Mouse (Mus musculus) limb, embryonic 14.5 days (tissue): ENCODE results near the gene Rabepk. TPM values are rescaled to one million over a fixed set of nuclear protein-coding genes. Genes with fewer than 3 reads are reported as not detected.
"Not testable (repeated sequence)": the region's sequence is repeated elsewhere in the genome, so short reads cannot be mapped to it uniquely, and the experiment has no call there.

Source experiments
- ATAC-seq: fragments of 200-750 bp; cut with Nextera tagmentation; 2 replicates; pipeline ENCODE4 v1.8.0; 2017; ENCODE audit warnings: low read depth, moderate number of reproducible peaks, moderate TSS enrichment; ENCODE audit not compliant: low FRiP score
- DNase-seq: peaks from one replicate; pipeline ENCODE4 v3.0.0-alpha.2; 2015; ENCODE audit warnings: low spot score
- H3K27ac ChIP-seq: fragments of 300-500 bp; sonication (generic); replicated peaks from 2 replicates; pipeline ENCODE4 v1.5.1; 2014; ENCODE audit warnings: low read depth, mild to moderate bottlenecking, low read length, moderate library complexity, mixed read lengths
- H3K27me3 ChIP-seq: fragments of 300-500 bp; sonication (generic); 2 replicates; pipeline ENCODE4 v1.6.1; 2014; ENCODE audit warnings: low read length, mixed read lengths; ENCODE audit not compliant: control insufficient read depth, insufficient read depth
- H3K36me3 ChIP-seq: fragments of 300-500 bp; sonication (generic); 2 replicates; pipeline ENCODE4 v1.6.1; 2014; ENCODE audit warnings: mild to moderate bottlenecking, low read length, moderate library complexity, mixed read lengths; ENCODE audit not compliant: control insufficient read depth, insufficient read depth
- H3K4me1 ChIP-seq: fragments of 300-500 bp; sonication (generic); 2 replicates; pipeline ENCODE4 v1.6.1; 2014; ENCODE audit warnings: antibody characterized with exemption, low read length, mixed read lengths; ENCODE audit not compliant: control insufficient read depth, insufficient read depth
- H3K4me2 ChIP-seq: fragments of 300-500 bp; sonication (generic); replicated peaks from 2 replicates; pipeline ENCODE4 v1.6.1; 2014; ENCODE audit warnings: low read depth, mild to moderate bottlenecking, low read length, moderate library complexity; ENCODE audit not compliant: severe bottlenecking
- H3K4me3 ChIP-seq: fragments of 300-500 bp; sonication (generic); replicated peaks from 2 replicates; pipeline ENCODE4 v1.5.1; 2014; ENCODE audit warnings: low read length
- H3K9ac ChIP-seq: fragments of 300-500 bp; sonication (generic); 2 replicates; pipeline ENCODE4 v1.6.1; 2014; ENCODE audit warnings: mild to moderate bottlenecking, low read depth, low read length, moderate library complexity; ENCODE audit not compliant: severe bottlenecking
- H3K9me3 ChIP-seq: fragments of 300-500 bp; sonication (generic); 2 replicates; pipeline ENCODE4 v1.6.1; 2016; ENCODE audit warnings: low read length; ENCODE audit not compliant: control insufficient read depth
- POLR2A ChIP-seq: fragments of 200-500 bp; IDR thresholded peaks from 2 replicates; pipeline ENCODE4 v1.8.0; 2012; ENCODE audit warnings: inconsistent platforms, mild to moderate bottlenecking, moderate library complexity, borderline replicate concordance; ENCODE audit not compliant: insufficient read depth, insufficient read length; ENCODE audit errors: extremely low read depth
- WGBS: fragments of 180-500 bp; shearing (Covaris S2); extraction: QIAGEN DNeasy Blood & Tissue Kit; methylation state at CpG from one replicate; pipeline ENCODE4 v1.1.7; 2014; 5-methylcytosine and 5-hydroxymethylcytosine counted together
- polyA plus RNA-seq, 2 experiments: library from polyadenylated mRNA; depleted of rRNA in 1 of 2; stranded (reverse) in 1 of 2; unstranded in 1 of 2; fragments of >200 nt; fragmentation: Nextera tagmentation in 1 of 2; extraction: Ambion mirVana in 1 of 2; gene quantifications; 2 replicates each; pipeline versions ENCODE4 v1.2.1 to v1.2.3; 2012 to 2014

Gene Rabepk
- polyA plus RNA-seq, 2 experiments = 30.1 to 42.8 TPM

GRCm38 (mm10) chr2:34762872-34763271 is 36.8 kb downstream of the Rabepk start:
- WGBS = 59% methylated on average over 2 of the region's 2 CpGs
- no peak overlapping the region for H3K4me3 ChIP-seq
- no peak for TF ChIP-seq POLR2A
- no peak overlapping the region for H3K9ac ChIP-seq
- no peak for ATAC-seq
- no peak overlapping the region for H3K4me2 ChIP-seq
- no peaks in the 10 kb centered on the region for H3K36me3 ChIP-seq
- H3K27me3 ChIP-seq = no peaks in the 10 kb centered on the region
- H3K27ac ChIP-seq = no peak overlapping the region
- H3K4me1 ChIP-seq = no peaks in the 10 kb centered on the region
- DNase-seq = no peak
- no peaks in the 10 kb centered on the region for H3K9me3 ChIP-seq

DNA sequence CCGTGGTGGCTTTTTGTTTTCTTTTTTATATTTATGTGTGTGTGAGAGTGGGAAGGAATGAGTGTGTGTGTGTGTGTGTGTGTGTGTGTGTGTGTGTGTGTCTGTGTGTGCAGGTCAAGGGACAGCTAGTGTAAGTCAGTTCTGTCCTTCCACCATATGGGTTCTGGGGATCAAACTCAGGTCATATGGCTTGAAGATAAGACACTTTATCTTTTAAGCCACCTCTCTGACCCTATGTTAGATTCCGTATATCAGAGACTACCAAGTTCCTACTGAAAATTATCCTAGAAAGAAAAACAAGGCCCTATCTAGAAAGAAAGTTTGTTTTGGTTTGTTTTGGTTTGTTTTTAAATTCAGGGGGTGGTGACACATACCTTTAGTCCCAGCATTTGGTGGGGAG is 37.5 kb downstream of the Rabepk start:
- no peaks in the 10 kb centered on the region for H3K36me3 ChIP-seq
- no peak overlapping the region for H3K4me3 ChIP-seq
- no peak for ATAC-seq
- TF ChIP-seq POLR2A = no peak
- no peak overlapping the region for H3K9ac ChIP-seq
- 75% methylated on average over 2 of the region's 2 CpGs for WGBS
- DNase-seq = no peak
- H3K4me1 ChIP-seq = no peaks in the 10 kb centered on the region
- H3K9me3 ChIP-seq = no peaks in the 10 kb centered on the region
- H3K4me2 ChIP-seq = no peak overlapping the region
- no peaks in the 10 kb centered on the region for H3K27me3 ChIP-seq
- H3K27ac ChIP-seq = no peak overlapping the region

DNA sequence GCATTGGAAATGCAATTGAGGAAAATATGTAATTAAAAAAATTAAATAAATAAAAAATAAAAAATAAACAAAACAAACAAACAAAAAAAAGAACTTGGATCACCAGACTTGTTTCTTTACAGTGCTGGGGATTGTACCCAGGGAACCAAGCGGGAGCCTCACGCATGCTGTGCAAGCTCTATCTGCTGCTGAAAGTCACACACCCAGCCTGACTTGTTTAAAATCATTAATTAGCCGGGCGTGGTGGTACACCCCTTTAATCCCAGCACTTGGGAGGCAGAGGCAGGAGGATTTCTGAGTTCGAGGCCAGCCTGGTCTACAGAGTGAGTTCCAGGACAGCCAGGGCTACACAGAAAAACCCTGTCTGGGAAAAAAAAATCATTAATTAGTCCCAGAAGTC is 38.4 kb downstream of the Rabepk start:
- H3K27me3 ChIP-seq, H3K36me3 ChIP-seq, H3K4me2 ChIP-seq, DNase-seq, H3K27ac ChIP-seq, H3K4me3 ChIP-seq, ATAC-seq, H3K4me1 ChIP-seq, H3K9me3 ChIP-seq, H3K9ac ChIP-seq: not testable (repeated sequence)
- WGBS = 83% methylated on average over 5 of the region's 5 CpGs

DNA sequence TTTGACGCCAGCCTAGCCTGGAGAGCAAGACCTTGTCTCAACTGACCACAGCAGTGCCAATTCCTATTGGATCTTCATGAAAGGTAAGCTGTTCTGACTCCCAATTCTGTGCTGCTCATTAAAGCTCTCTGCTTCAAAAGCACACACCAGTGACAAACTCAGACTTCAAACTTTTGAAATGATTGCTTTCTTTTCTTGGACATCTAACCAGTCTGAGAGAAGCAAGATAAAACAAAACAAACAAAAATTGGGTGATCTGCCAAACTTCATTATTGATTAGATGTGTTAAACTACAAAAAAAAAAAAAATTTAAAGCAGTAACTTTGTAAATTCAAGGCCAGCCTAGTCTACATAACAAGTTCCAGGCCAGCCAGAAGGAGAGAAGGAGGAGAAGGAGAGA is 42.4 kb downstream of the Rabepk start:
- Histone ChIP-seq H3K9me3 (no peaks in the 10 kb centered on the region), H3K4me2 (no peak overlapping the region), H3K4me1 (peaks cover 8% of the 10 kb centered on the region), H3K27me3 (no peaks in the 10 kb centered on the region), H3K9ac (no peak overlapping the region), H3K27ac (no peak overlapping the region), H3K36me3 (no peaks in the 10 kb centered on the region), H3K4me3 (no peak overlapping the region)
- TF ChIP-seq POLR2A = no peak
- WGBS = 60% methylated on average over 1 of the region's 1 CpGs
- DNase-seq = no peak
- ATAC-seq = no peak

DNA sequence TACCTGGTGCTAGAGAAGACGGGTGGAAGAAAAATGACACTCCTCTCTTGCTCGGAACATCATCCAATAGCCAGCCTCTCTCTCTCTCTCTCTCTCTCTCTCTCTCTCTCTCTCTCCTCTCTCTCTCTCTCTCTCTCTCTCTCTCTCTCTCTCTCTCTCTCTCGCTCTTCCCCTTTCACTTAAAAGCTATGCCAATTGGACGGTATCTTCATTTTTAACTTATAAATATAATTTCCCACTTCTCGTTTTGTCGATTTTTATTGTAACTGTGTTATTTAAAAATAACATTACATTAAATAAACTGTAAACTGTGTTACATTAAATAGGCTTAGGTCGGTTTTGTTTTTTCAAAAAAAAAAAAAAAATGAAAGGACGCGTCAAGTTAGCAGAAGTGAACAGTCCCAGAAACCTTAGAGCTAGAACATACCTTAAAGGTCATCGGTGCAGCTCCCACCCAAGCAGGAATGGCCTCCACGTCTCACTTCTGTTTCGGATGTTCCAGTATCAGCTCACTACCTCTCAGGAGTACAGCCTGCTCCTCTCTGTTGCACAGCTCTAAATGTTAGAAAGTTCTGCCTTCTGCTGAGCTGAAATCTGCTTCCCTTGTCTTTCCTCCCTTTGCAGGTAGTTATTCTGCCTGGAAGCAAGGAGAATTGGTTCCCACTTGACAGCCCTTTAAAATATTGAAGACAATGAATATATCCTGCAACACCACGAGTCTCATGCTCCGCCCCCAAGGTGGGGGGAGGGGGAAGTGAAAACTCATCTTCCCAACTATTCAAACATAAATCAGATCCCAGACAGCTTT is 45.0 kb downstream of the Rabepk start, which contains the start of gene Gapvd1:
Gene Gapvd1 (minus strand): TSS at position 682 of the 808 bp plus-strand sequence.
- H3K9me3 ChIP-seq = no peaks in the 10 kb centered on the region
- no peak for TF ChIP-seq POLR2A
- ATAC-seq = no peak
- peak within 1 kb of the TSS; percentile 85 for H3K27ac ChIP-seq
- no peaks in the 10 kb centered on the region for H3K27me3 ChIP-seq
- peak; percentile 40 for DNase-seq
- H3K4me2 ChIP-seq = peak within 1 kb of the TSS; percentile 66
- H3K4me1 ChIP-seq = peaks cover 9% of the 10 kb centered on the region
- H3K9ac ChIP-seq = peak within 1 kb of the TSS; percentile 97
- H3K36me3 ChIP-seq = no peaks in the 10 kb centered on the region
- H3K4me3 ChIP-seq = peak within 1 kb of the TSS; percentile 91
- WGBS = 1% methylated on average over 14 of the region's 14 CpGs
